Mouse (Mus musculus): Measurements from ENCODE around the gene Mid1ip1. TPM values are rescaled to one million over a fixed set of nuclear protein-coding genes. Genes with fewer than 3 reads are reported as not detected.

Mid1ip1 gene
- 10 to 100 TPM; 67.7 to 82.5 TPM for total RNA-seq (2021)
- long read RNA-seq, experiment 1, transcript Mid1ip1-201 (2 exons, 2,019 nt), result major isoform, 88 of 106 reads
- long read RNA-seq, experiment 1, transcript Mid1ip1-202 (2 exons, 2,022 nt), result minor isoform, 15 of 106 reads
- long read RNA-seq, experiment 1, partial matches to known transcripts, result 1 of 106 reads
- long read RNA-seq, experiment 1, other reads (novel, unspliced or antisense), result 0 of 106 reads
- long read RNA-seq, experiment 2, transcript Mid1ip1-202 (2 exons, 2,022 nt), result minor isoform, 84 of 415 reads
- long read RNA-seq, experiment 2, transcript Mid1ip1-204 (2 exons, 447 nt), result minor isoform, 8 of 415 reads
- long read RNA-seq, experiment 2, transcript Mid1ip1-201 (2 exons, 2,019 nt), result major isoform, 285 of 415 reads
- long read RNA-seq, experiment 2, partial matches to known transcripts, result 0 of 415 reads
- long read RNA-seq, experiment 2, other reads (novel, unspliced or antisense), result 35 of 415 reads

DNA sequence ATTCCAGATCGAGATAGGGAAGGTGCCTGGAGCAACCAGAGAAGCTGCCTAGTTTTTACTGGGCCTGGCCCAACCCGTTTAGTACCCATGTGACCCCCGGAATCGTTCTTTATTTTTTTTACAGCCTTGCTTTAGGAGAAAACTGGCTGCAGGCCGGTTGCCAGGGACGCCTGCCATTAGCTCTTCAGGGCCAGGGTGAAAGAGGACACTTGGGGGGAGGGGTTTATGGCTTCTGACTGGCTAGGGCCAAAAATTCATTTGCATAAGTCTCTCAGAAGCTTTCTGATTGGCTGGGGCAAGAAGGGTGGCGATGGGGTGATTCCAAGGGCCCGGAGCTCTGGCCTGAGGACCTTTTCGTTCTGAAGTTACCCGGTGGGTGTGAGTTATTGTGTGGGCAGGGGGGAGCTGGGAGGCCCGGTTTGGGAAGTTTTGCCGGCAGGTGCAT lies at the start of gene Mid1ip1:
Mid1ip1 (plus strand) TSS at position 318 of the 445 bp plus-strand sequence.
- peak; percentile 62 to 65 for DNase-seq (ENCODE audit: low spot score in 2 of 2)

DNA sequence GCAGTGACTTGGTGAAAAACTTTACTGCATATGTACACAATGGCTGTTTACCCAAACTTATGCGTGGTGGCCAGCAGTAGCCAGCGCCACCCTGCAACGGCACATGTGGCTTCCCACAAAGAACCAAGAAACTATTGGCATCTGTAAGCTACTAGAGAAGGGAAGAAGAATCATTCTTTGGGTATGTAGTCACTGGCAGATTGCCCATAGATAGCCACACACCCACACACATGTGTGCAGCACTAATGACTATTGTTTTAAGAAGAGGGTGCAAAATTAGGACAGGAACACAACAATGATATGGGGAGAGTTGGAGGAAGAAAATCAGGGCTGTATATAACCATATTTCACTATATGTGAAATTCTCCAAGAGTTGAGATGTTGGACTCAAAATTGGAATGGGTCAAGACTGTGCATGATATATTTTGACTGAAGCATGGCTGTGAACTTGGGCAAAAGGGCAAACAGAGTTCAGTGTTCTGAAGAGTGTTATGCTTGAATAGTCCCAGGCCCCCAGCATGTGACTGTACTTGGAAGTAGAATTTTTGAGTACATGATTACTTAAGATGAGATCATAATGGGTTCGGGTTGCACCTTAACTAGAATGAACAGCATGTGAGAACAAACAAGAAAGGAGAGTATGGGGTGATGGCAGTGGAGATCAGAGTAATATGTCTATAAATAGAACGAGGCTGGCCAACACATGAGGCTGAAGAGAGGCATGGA lies 20.2 kb upstream of the Mid1ip1 start:
- DNase-seq (ENCODE audit: low spot score in 2 of 2), result no peak

DNA sequence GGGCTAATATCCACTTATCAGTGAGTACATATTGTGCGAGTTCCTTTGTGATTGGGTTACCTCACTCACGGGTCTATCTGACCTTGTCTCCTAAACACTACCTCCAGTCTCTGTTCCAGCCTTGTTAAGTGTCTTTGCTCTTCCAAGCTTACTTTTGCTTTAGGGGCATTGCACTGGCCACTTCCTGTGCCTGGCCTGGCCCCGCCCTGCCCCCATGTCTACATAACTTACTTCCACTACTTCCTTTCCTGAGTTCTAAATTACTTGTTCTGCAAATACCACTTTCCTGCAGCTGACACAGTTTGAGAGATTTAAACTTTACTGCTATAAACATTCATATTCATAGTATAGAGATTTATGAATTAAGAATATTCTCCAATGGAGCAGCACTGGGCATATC lies 8.1 kb upstream of the Mid1ip1 start:
- no peak for DNase-seq (ENCODE audit: low spot score in 2 of 2)

DNA sequence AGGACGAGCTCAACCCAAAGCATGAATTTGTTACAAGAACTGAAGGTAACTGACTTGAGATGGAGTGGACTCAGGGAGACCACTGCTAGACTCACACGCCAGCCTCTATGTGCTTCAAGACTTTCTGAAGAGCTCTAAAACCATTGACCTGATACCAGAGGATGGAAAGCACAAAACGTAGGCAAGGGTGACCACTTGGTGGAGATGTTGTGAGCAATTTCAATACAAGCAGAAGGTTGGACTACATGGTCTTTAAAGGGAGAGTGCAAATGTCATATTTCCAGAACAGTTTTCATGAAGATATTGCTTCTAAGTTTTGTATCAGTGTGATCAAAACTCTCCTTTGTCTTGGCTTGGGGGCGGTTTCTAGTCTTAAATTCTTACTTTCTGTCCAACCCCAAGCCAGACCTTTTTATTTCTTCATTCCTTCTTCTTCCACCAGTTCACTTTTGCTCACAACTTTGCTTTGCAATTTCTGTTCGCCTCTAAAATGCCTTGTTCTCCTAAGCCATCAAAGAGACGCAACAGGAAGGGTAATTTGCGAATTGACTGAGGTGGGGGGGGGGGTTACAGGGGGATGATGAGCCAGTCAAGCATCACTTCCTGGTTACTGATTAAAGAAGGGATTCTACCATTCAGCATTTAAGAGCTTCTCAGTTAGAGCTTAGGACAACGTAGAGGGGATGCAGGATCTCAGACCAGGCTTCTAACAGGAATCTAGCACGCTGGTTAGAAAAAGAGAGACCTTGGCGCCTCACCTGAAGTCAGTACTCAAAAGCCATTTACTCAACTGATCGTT lies 775 bp upstream of the Mid1ip1 start:
- DNase-seq (ENCODE audit: low spot score in 2 of 2), result no peak

DNA sequence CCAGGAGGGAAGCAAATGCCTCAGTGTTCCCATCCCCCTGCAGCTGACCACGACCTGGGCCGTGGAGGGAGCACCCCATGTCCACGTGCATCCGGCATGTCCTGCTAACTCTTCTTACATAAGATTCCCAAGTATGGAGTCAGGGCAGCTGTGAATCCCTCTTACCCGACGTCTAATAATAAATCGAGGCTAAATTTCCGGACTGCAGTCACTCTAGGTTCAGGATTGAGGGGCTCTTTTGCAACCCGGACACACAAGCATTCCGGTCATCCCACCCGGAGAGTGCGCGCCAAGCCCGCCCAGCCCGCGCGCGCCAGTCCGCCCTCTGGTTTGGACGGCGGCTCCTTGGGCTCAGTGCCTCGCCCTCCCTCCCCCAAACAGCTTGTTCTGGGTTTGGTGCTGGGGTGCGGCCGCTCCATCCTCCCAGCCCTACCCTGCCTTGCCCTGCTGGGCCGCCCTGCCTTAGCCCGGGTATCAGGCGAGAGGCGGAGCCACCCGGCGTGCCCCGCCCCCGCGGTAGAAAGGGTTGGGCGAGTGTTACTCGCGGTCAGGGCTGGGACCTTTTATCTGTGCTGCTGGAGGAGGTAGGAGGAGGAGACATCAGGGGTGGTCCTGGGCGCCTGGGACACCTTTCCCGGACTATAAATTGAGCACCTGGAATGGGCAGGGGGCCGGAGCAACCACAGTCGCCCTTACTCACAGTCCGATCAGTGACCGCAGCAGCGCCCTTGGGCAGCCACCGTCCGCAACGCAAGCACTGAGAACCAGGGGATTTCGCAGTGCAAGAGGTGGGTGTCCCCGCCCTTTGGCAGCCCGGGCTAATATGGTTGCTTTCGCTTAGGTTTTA lies 2.3 kb downstream of the Mid1ip1 start:
- DNase-seq (ENCODE audit: low spot score in 2 of 2), result peak; percentile 81 to 84

DNA sequence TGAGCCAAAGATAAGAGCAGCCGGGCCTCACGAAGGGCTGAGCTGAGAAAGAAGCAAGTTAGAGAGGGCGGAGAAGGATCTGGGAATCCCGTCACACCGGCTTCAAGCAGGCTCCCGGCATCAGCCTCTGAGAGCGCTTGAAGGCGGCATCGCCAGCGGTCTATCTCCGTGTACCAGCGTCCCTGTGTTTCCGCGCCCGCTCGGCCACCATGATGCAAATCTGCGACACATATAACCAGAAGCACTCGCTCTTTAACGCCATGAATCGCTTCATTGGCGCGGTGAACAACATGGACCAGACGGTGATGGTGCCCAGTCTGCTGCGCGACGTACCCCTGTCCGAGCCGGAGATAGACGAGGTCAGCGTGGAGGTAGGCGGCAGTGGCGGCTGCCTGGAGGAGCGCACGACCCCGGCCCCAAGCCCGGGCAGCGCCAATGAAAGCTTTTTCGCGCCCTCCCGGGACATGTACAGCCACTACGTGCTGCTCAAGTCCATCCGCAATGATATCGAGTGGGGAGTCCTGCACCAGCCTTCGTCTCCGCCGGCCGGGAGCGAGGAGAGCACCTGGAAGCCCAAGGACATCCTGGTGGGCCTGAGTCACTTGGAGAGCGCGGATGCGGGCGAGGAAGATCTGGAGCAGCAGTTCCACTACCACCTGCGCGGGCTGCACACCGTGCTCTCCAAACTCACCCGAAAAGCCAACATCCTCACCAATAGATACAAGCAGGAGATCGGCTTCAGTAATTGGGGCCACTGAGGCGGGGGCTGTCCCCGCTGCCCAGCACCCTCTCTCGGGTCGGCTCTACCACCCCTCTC lies 3.4 kb downstream of the Mid1ip1 start:
- DNase-seq (ENCODE audit: low spot score in 2 of 2), result peak; percentile 24 to 30

DNA sequence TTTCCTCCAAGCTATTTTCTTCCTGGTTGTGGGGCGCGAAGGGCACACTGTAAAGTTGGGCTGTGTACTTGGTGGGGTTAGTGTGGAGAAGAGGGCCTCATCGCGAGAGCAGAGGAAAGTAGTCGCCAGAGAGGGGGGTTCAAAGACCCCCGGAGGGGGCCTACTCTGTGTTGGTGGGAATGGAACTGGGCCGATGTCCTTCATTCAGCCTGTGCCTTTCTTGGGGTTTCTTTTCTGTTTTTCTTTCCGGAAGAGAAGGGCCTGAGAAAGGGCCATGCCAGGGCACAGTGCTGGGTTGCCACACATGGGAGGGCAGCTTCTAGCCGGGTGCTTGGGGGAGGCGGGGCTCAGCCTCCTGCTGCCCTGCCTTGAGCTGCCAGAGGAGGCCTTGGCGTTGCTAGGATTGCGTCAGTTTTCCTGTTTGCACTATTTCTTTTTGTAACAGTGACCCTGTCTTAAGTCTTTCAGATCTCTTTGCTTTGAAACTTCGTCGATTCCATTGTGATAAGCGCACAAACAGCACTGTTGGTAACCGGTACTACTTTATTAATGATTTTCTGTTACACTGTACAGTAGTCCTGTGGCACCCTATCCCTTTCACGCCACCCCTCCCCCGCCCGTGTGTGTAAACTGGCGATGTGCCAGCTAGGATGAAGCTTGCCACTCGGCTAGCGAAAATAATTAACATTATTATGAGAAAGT lies 4.2 kb downstream of the Mid1ip1 start:
- peak; percentile 48 to 50 for DNase-seq (ENCODE audit: low spot score in 2 of 2)

DNA sequence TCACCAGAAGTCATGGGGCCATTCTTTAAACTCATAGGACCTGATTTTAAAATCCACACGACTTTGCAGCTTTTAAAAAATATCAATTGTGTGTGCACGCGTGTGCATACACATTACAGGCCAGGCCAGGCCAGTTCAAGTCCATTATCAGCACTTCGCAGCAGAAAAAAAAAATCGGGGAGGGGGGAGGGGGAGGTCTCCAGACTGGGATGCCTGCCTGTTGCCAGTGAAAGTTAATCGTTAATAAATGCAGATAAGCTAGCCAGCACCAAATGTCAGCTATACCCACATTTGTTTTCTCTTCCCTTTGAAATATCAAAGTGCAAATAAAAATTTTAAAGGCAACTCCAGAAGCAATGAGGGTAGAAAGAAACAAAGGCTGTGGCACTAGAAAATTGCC lies 5.6 kb downstream of the Mid1ip1 start:
- DNase-seq (ENCODE audit: low spot score in 2 of 2), result no peak

DNA sequence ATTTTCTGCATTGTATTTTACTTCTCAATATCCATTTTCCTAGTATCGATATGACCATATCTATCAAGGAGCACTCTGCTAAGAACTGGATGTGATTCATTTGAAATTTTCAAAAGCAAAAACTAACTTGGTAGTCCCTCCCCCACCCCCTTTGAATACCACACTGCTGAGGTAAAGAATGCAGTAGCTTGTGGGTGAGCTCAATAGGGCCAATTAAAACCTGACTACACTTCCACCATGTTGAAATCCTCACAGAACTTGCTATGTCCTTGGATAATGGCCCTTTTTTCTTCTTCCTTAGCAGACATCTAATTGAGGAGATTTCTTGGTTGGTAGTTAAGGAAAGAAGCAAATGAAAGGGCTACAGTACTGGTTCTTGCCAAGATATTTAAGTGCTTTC lies 9.8 kb downstream of the Mid1ip1 start:
- DNase-seq (ENCODE audit: low spot score in 2 of 2), result no peak

DNA sequence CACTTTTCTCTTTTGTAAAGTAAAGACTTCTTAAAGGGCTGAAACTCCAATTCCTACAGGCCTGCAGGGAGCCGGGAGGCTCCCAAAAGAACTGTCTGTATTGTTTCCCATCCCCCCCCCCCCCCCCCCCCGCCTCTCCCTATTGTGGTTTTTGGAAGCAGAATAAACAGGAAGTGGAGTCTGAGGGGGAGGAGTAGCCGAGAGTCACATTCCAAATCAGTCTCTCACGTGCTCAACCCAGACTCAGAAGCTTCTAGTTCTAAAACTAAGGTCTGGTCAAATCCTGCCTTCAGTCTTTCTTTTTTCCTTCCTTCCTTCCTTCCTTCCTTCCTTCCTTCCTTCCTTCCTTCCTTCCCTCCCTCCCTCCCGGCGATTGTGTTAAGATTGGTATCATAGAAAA lies 14.7 kb downstream of the Mid1ip1 start:
- no peak for DNase-seq (ENCODE audit: low spot score in 2 of 2)

DNA sequence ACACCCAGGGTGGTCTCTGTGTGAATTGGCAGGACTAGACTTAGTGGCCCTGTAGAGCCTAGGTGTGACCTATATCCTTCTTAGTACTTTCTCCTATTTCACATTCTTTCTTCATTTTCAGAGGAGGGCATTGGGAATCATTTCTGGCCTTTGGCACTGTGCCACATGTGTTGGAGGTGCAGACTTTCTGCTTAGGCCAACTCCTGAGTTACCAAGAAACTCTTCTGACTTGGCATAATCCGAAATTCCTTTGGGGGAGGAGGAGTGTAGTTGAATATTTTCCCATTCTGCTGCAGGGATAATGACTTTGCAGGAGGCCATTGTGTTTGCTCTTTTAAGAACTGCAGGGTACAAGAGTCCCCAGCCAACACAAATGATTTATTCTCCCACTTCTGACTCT lies 19.6 kb downstream of the Mid1ip1 start:
- no peak for DNase-seq (ENCODE audit: low spot score in 2 of 2)

DNA sequence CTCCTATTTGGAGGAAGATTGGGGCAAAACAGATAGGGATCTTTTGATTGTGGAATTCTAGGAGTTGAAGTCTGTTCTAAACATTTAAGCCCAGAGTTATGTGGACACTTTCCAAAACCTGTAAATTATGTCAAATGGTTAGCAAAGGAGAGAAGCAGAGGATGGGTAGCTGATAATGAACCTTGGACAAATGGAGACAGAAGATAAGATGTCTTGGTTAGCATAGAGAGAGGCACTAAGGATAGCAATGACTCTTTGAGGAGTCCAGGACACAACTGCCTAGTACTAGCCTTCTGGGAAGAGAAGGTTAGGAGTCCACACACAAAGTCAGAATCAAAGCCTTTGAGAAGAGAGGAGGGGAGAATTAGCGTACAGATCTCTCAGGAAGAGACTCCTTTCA lies 20.1 kb downstream of the Mid1ip1 start:
- DNase-seq (ENCODE audit: low spot score in 2 of 2), result no peak

DNA sequence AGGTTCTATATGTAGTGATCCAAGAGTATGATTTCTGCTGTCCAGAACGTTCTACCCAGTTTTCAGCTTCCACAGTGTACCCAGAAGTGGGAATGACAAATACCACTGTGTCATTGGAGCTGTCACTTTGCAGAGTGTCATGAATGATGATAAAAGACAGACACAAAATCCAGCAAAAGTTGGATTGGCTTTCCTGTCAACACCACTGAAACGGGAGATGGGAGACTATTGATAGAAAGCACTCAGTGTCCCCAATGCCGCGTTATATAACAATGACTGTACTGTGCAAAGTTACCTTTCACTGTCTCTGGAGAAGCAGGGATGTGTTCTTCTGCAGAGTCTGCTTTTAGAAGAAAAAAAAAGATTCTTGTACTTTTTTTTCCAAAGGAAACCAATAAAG lies 44.1 kb downstream of the Mid1ip1 start:
- no peak for DNase-seq (ENCODE audit: low spot score in 2 of 2)

DNA sequence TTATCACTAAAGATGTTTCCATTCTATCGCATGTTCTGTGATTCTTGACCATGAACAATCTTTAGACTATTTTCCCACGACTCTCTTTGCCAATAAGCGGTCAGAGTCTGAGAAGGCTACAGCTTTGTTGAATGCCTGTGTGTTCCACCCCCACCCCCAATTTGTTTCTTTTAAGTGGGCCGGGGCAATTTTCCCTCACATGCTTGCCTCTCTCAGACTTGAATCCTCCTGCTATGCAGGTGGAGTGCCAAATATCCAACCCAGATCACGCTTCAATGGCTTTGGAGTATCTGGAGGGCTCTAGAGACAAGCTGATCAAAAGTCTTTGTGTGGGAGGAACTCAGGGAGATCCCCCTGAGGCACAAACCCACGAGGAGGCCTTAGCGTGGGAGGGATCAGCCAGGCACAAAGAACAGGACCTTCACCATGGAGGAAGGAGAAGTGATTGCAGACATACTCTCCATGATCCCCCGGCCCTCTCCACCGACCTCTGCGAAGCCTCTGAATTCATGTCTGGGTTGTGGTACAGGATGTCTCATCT lies 48.7 kb downstream of the Mid1ip1 start:
- DNase-seq (ENCODE audit: low spot score in 2 of 2), result no peak

Other genes with a start within 250 kb of the Mid1ip1 start
- 10 to 100 TPM; 83.2 to 86.3 TPM for gene Tspan7, start 229.9 kb upstream of the Mid1ip1 start, total RNA-seq (2021)